Mouse (Mus musculus): ENCODE results near the gene Cd151. TPM values are rescaled to one million over a fixed set of nuclear protein-coding genes. Genes with fewer than 3 reads are reported as not detected.
A peak's percentile ranks its signal among the peaks of the same experiment; 100 is the strongest.

Cd151 gene
- polyA plus RNA-seq, 1 experiment from 2014 or later = 54.9 TPM

DNA sequence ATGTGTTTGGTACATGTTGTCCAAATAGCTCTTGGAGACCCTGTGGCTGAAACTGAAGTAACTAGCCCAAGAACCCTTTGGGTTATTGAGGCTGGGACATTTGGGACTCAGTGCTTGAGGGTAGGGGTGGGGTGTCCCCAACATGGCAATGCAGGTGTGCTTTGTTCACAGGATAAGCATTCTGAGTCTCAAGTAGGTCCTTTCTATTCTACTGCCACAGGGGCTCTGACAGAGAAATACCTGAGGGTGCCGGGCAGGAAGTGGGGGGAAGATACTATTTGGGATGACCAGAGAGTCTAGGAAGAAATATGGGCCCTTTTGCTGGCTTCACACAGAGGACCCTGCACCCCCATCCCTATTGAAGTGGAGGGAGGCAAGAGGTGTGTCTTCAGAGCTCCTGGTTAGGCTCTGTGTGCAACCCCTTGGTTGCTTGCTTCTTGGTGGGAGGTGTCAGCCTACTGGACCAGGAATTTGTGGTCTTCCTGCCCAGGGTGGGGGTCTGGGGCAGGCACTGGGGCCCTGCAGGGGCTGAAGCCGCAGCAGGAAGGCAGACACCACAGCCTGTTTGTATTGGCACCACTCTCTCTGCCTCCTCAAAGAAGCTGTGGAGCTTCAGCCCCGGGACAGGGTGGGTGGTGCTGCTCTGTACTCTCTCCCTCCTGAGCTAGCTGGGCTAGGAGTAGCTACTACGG, 10.5 kb downstream of the Cd151 start:
- H3K4me2 ChIP-seq (ENCODE audit: low read depth, low read length) = peak overlapping the region; percentile 93
- H3K4me1 ChIP-seq (ENCODE audit: control insufficient read depth, insufficient read depth, low read length) = peaks cover 43% of the 10 kb centered on the region
- H3K27ac ChIP-seq (replicated peaks; ENCODE audit: low read depth, low read length) = peak overlapping the region; percentile 93
- peaks cover 16% of the 10 kb centered on the region for H3K27me3 ChIP-seq (replicated peaks; ENCODE audit: control insufficient read depth, insufficient read depth, low read length)
- peaks cover 2% of the 10 kb centered on the region; the same call in 1 of the 2 replicates for H3K36me3 ChIP-seq (ENCODE audit: control insufficient read depth, insufficient read depth, low read length)
- peak overlapping the region; percentile 28 for H3K9ac ChIP-seq (ENCODE audit: low read depth, low read length)
- peak; percentile 84 for DNase-seq (ENCODE audit: low spot score)
- WGBS = 46% methylated on average over 4 of the region's 4 CpGs
- no peaks in the 10 kb centered on the region for H3K9me3 ChIP-seq (ENCODE audit: control insufficient read depth, low read length)
- H3K4me3 ChIP-seq (ENCODE audit: low read depth, low read length) = no peak overlapping the region
- ATAC-seq (ENCODE audit: low read depth) = peak; percentile 5; the same call in 1 of the 2 replicates

DNA sequence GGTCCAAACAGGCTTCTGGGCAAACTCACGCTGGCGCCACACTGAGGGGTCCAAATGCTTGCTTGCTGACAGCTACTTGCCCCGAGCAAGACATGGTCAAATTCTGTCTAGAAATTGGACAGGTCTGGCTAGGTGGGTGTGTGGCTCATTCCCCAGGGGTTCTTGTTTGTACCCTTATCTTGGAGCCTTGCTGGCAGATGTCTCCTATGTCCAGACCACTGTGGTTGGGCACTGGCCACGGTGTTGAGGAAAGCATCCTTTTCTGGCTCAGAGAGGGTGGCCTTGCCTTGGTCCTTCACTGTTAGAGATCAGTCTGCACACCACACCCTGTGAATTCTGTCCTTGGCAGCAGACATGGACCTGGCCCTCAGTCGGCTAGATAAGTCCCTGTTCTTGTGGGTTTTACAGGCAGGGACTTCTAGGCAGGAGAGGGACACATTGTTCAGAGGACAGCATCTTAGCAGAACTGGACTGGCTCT, 11.1 kb downstream of the Cd151 start:
- peak overlapping the region; percentile 28; the same call in 1 of the 2 replicates for H3K9ac ChIP-seq (ENCODE audit: low read depth, low read length)
- DNase-seq (ENCODE audit: low spot score) (no peak), ATAC-seq (ENCODE audit: low read depth) (no peak)
- 57% methylated on average over 4 of the region's 5 CpGs for whole genome bisulfite sequencing
- H3K9me3 ChIP-seq (ENCODE audit: control insufficient read depth, low read length) = no peaks in the 10 kb centered on the region
- no peak overlapping the region for H3K4me3 ChIP-seq (ENCODE audit: low read depth, low read length)
- peak overlapping the region; percentile 93 for H3K4me2 ChIP-seq (ENCODE audit: low read depth, low read length)
- H3K27ac ChIP-seq (replicated peaks; ENCODE audit: low read depth, low read length) = peak overlapping the region; percentile 93
- H3K36me3 ChIP-seq (ENCODE audit: control insufficient read depth, insufficient read depth, low read length) = no peaks in the 10 kb centered on the region
- peaks cover 43% of the 10 kb centered on the region for H3K4me1 ChIP-seq (ENCODE audit: control insufficient read depth, insufficient read depth, low read length)
- H3K27me3 ChIP-seq (replicated peaks; ENCODE audit: control insufficient read depth, insufficient read depth, low read length) = peaks cover 19% of the 10 kb centered on the region

DNA sequence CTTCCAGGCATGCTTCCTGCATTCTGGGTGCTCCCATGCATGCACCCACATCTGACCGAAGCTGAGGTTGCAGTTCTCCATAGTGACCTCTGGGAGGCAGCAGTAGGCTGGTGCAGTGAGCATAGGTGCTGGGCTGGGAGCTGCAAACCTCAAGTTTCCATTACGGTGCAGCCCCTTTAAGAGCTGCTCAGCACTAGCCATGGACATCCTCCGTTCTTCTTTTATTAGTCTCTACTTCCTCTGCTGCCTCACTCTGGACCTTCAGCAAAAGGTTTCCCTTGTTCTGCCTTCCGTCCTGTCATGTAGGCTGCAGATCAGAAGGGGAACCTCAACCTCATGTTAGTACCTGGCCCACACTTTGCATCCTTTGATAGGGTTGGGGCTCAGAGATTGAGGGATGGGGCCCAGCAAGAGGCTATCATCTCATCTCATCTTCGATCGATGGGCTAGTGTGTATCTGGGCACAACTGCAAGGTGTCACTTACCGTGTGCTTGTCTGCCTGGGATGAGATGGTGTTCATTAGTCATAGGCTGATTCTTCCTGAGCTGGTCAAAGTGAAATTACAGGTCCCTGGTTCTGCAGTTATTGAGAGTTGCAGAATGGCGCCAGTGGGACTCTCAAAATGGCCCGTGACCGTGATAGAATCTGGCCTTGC, 13.8 kb downstream of the Cd151 start:
- Histone ChIP-seq H3K36me3 (ENCODE audit: control insufficient read depth, insufficient read depth, low read length) (no peaks in the 10 kb centered on the region), H3K9me3 (ENCODE audit: control insufficient read depth, low read length) (no peaks in the 10 kb centered on the region), H3K9ac (ENCODE audit: low read depth, low read length) (no peak overlapping the region), H3K4me3 (ENCODE audit: low read depth, low read length) (peak overlapping the region; percentile 54), H3K4me1 (ENCODE audit: control insufficient read depth, insufficient read depth, low read length) (peaks cover 31% of the 10 kb centered on the region), H3K4me2 (ENCODE audit: low read depth, low read length) (peak overlapping the region; percentile 97), H3K27me3 (replicated peaks; ENCODE audit: control insufficient read depth, insufficient read depth, low read length) (peaks cover 19% of the 10 kb centered on the region), H3K27ac (replicated peaks; ENCODE audit: low read depth, low read length) (no peak overlapping the region)
- peak; percentile 84 for DNase-seq (ENCODE audit: low spot score)
- 12% methylated on average over 9 of the region's 10 CpGs for WGBS
- peak; percentile 51 for ATAC-seq (ENCODE audit: low read depth)

DNA sequence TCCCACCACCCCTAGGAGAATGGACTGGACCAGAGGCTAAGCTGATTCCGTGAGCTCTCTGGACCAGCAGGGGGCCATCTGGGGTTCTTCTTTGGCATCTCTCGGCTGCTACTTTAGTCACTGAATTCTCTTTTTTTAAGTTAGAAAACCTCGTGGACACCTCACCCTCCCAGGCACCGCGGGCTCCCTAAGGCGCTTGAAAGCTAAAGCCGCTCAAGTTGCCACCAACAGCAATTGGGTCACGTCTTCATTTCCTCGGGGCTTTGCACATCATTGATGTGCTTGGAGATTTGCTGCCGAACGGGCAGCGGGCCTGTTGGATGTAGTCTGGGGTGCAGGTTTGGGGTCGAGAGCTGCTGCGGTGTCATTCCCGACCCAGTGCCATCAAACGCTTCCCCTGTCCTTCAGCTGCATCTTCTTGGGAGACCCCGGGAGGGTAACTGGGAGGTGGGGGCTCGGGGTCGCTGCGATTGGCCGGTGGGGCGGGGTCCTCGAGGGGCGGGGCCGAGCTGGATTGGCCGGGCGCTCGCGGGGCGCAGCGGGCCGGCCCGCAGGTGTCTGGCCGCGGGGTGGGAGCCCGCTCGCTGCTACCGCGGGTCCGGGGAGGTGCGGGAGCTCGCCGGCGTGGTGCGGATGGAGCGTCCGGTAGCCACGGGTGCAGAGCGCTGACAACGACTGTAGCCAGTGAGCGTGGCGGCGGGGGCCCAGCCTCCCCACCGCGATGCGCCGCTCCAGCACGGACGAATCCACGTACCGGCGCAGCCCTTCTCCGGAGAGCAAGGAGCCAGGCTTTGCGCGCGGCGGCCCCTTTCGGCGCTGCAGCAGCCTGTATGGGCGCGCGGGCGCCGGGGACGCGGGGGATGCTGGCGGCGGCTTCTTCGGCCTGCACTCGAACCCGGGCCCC, 14.6 kb downstream of the Cd151 start:
- H3K9ac ChIP-seq (ENCODE audit: low read depth, low read length) = peak overlapping the region; percentile 61
- H3K9me3 ChIP-seq (ENCODE audit: control insufficient read depth, low read length) = no peaks in the 10 kb centered on the region
- H3K27ac ChIP-seq (replicated peaks; ENCODE audit: low read depth, low read length) = no peak overlapping the region; the same call in 1 of the 2 replicates
- peak; percentile 38 for ATAC-seq (ENCODE audit: low read depth)
- H3K4me2 ChIP-seq (ENCODE audit: low read depth, low read length) = peak overlapping the region; percentile 97
- under 1% methylated on average over 25 of the region's 81 CpGs for WGBS
- peaks cover 19% of the 10 kb centered on the region for H3K27me3 ChIP-seq (replicated peaks; ENCODE audit: control insufficient read depth, insufficient read depth, low read length)
- DNase-seq (ENCODE audit: low spot score) = no peak
- peaks cover 24% of the 10 kb centered on the region for H3K4me1 ChIP-seq (ENCODE audit: control insufficient read depth, insufficient read depth, low read length)
- no peaks in the 10 kb centered on the region for H3K36me3 ChIP-seq (ENCODE audit: control insufficient read depth, insufficient read depth, low read length)
- H3K4me3 ChIP-seq (ENCODE audit: low read depth, low read length) = peak overlapping the region; percentile 54

DNA sequence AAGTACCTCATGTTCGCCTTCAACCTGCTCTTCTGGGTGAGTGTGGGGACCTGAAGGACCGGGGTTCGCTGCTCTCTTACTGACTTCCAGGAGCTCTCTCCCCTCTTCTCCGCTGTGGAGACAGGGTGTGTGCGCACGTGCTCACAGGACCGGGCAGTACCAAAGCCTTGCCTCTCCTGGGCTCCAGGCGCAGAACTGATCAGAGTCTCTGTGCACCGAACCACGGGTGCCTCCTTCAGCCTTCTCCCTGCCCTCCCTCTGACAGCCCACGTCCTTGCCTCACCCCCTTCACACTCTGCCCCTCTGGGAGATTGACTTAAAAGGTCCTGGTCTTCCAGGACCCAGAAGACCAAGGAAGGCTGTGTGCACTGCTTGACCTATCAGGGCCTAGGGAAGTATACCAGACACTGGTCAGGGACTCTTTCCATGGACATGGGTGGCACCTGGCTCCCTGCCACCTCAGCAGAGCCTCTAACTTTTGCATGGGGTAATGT, 15.4 kb downstream of the Cd151 start:
- WGBS = 4% methylated on average over 10 of the region's 11 CpGs
- H3K27ac ChIP-seq (replicated peaks; ENCODE audit: low read depth, low read length) = no peak overlapping the region
- H3K4me1 ChIP-seq (ENCODE audit: control insufficient read depth, insufficient read depth, low read length) = peaks cover 16% of the 10 kb centered on the region
- no peaks in the 10 kb centered on the region for H3K36me3 ChIP-seq (ENCODE audit: control insufficient read depth, insufficient read depth, low read length)
- H3K9ac ChIP-seq (ENCODE audit: low read depth, low read length) = peak overlapping the region; percentile 61
- H3K4me2 ChIP-seq (ENCODE audit: low read depth, low read length) = peak overlapping the region; percentile 97
- no peaks in the 10 kb centered on the region for H3K9me3 ChIP-seq (ENCODE audit: control insufficient read depth, low read length)
- no peak for ATAC-seq (ENCODE audit: low read depth)
- H3K27me3 ChIP-seq (replicated peaks; ENCODE audit: control insufficient read depth, insufficient read depth, low read length) = peaks cover 19% of the 10 kb centered on the region
- no peak for DNase-seq (ENCODE audit: low spot score)
- peak overlapping the region; percentile 54 for H3K4me3 ChIP-seq (ENCODE audit: low read depth, low read length)

DNA sequence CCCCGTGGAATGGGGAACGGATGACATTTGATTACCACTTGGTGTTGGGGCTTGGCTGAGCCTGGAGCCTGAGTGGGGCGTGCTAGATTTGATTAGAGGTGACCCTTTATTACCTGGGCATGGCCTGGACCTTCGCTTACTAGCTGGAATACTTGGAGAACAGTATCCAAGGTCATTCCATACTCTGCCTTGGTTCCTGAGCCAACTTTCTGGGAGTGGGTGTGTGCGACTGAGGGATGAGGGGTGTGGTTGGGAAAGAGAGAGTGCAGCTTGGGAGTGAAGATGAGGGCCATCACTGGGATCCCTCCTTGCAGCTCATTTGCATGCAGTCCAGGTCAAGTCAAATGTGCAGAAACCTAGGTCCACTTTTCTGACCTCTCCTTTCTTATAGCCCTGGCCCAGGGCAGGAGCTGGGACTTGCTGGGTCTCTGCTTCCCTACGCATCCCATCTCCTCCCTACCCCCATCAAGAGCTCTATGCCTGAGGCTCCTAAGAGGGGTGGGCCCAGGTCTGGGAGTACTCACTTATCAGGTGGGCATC, 16.0 kb downstream of the Cd151 start:
- Histone ChIP-seq H3K36me3 (ENCODE audit: control insufficient read depth, insufficient read depth, low read length) (no peaks in the 10 kb centered on the region), H3K4me1 (ENCODE audit: control insufficient read depth, insufficient read depth, low read length) (peaks cover 10% of the 10 kb centered on the region), H3K4me2 (ENCODE audit: low read depth, low read length) (no peak overlapping the region), H3K4me3 (ENCODE audit: low read depth, low read length) (no peak overlapping the region), H3K27me3 (replicated peaks; ENCODE audit: control insufficient read depth, insufficient read depth, low read length) (peaks cover 19% of the 10 kb centered on the region), H3K9me3 (ENCODE audit: control insufficient read depth, low read length) (no peaks in the 10 kb centered on the region), H3K9ac (ENCODE audit: low read depth, low read length) (no peak overlapping the region), H3K27ac (replicated peaks; ENCODE audit: low read depth, low read length) (no peak overlapping the region)
- no peak for DNase-seq (ENCODE audit: low spot score)
- ATAC-seq (ENCODE audit: low read depth) = no peak
- WGBS = 74% methylated on average over 6 of the region's 6 CpGs

DNA sequence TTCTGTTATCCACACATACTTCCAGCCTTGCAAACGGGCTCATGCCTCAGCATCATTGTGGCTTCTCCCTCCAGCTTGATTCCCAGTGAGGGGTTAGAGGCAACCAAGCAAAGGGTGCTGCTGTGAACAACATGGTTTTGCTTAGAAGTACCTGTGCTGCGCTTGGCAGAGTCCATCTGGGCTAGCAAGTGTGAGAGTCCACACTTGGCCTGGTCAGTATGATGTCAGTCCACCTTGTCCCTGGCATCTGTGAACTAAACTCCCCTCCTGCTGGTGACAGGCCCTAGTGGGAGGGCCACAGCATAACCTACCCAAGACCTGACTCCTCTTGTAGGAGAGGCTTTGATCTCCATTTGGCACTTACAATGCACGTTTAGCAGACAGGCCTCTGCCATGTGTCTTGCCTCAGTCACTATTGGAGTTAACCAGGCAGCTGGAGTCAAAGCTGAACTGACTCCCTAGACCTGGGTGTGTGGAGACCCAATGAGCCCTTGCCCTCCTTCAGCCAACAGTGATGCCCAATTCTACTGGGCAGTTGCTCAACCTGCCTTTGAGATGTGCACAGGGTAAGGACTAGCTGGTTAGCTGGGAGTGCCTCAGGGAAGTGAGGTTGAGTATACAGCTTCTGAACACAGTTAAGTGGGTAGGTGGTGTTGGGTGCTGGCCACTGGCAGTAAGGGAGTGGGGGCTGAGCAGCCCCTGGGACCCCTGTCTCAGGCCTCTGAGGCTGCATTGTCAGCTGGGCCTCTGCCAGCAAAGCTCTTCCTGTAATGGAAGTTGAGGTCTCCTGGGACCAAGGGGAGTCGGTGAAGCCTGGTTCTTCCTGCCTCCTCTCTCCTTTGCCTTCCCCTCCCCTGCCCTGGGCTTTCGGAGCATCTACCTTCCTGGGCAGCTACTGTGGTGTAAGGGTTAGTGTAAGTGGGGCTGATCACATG, 17.3 kb downstream of the Cd151 start:
- Histone ChIP-seq H3K4me3 (ENCODE audit: low read depth, low read length) (no peak overlapping the region), H3K4me1 (ENCODE audit: control insufficient read depth, insufficient read depth, low read length) (peaks cover 7% of the 10 kb centered on the region; the same call in 1 of the 2 replicates), H3K27ac (replicated peaks; ENCODE audit: low read depth, low read length) (no peak overlapping the region), H3K36me3 (ENCODE audit: control insufficient read depth, insufficient read depth, low read length) (no peaks in the 10 kb centered on the region), H3K9me3 (ENCODE audit: control insufficient read depth, low read length) (no peaks in the 10 kb centered on the region), H3K27me3 (replicated peaks; ENCODE audit: control insufficient read depth, insufficient read depth, low read length) (peaks cover 19% of the 10 kb centered on the region), H3K4me2 (ENCODE audit: low read depth, low read length) (no peak overlapping the region), H3K9ac (ENCODE audit: low read depth, low read length) (no peak overlapping the region)
- DNase-seq (ENCODE audit: low spot score) (no peak), ATAC-seq (ENCODE audit: low read depth) (no peak)
- 76% methylated on average over 5 of the region's 5 CpGs for WGBS
